Mouse (Mus musculus) hindbrain, embryonic 15.5 days (tissue): ENCODE results near the gene Gm13420. TPM values are rescaled to one million over a fixed set of nuclear protein-coding genes. Genes with fewer than 3 reads are reported as not detected.
"Not testable (repeated sequence)": the region's sequence is repeated elsewhere in the genome, so short reads cannot be mapped to it uniquely, and the experiment has no call there.

Experiments
- ATAC-seq: fragments of 200-750 bp; cut with Nextera tagmentation; 2 replicates; pipeline ENCODE4 v1.8.0; 2017; ENCODE audit warnings: low read depth, moderate number of reproducible peaks, moderate TSS enrichment; ENCODE audit not compliant: low FRiP score
- H3K27ac ChIP-seq: fragments of 300-500 bp; sonication (generic); replicated peaks from 2 replicates; pipeline ENCODE4 v1.5.1; 2015; ENCODE audit warnings: mild to moderate bottlenecking, inconsistent platforms
- H3K27me3 ChIP-seq: fragments of 300-500 bp; sonication (generic); 2 replicates; pipeline ENCODE4 v1.6.1; 2015; ENCODE audit warnings: control low read depth, inconsistent platforms
- H3K36me3 ChIP-seq: fragments of 300-500 bp; sonication (generic); 2 replicates; pipeline ENCODE4 v1.6.1; 2015; ENCODE audit warnings: control low read depth, inconsistent platforms
- H3K4me1 ChIP-seq: fragments of 300-500 bp; sonication (generic); replicated peaks from 2 replicates; pipeline ENCODE4 v1.6.1; 2015; ENCODE audit warnings: control low read depth, inconsistent platforms
- H3K4me2 ChIP-seq: fragments of 300-500 bp; sonication (generic); 2 replicates; pipeline ENCODE4 v1.6.1; 2015; ENCODE audit warnings: moderate library complexity, mild to moderate bottlenecking, inconsistent platforms
- H3K4me3 ChIP-seq: fragments of 300-500 bp; sonication (generic); 2 replicates; pipeline ENCODE4 v1.5.1; 2015; ENCODE audit warnings: mild to moderate bottlenecking, inconsistent platforms
- H3K9ac ChIP-seq: fragments of 300-500 bp; sonication (generic); 2 replicates; pipeline ENCODE4 v1.6.1; 2015; ENCODE audit warnings: inconsistent platforms
- H3K9me3 ChIP-seq: fragments of 300-500 bp; sonication (generic); 2 replicates; pipeline ENCODE4 v1.6.1; 2016; ENCODE audit warnings: control low read depth, inconsistent platforms
- WGBS: fragments of 180-500 bp; shearing (Covaris S2); methylation state at CpG from one replicate; pipeline ENCODE4 v1.1.7; 2015; 5-methylcytosine and 5-hydroxymethylcytosine counted together
- polyA plus RNA-seq: library from polyadenylated mRNA; unstranded; fragments of >200 nt; fragmentation: Nextera tagmentation; extraction: Ambion mirVana; gene quantifications from 2 replicates; pipeline ENCODE4 v1.2.1, GENCODE M21; 2015

Gm13420 gene
- 0.41 and 0.49 TPM in 2 replicates for polyA plus RNA-seq

DNA sequence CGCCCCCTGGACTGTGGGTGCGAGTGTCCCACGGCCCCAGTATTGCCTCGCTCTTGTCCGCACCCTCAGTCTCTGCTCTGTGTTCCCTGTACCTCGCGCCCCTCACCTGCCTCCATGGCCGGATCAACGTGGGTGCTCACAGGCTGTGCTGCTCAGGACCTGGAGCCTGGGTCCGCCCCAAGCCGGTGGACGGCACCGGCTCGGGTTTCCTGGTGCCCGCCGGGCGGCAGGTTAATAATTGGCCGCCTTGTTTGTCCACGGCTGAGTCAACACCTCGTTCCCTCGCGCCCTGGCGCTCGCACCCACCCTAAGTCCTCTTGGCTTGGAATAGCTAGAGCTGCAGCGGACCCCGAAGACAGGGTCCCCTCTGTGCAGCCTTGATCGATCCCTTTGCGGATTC, at the start of gene Gm13420:
TSS of gene Gm13420 (minus strand) at position 189 of the 400 bp plus-strand sequence.
- Histone ChIP-seq H3K9me3 (no peaks in the 10 kb centered on the region), H3K4me2 (peak within 1 kb of the TSS; percentile 20), H3K27me3 (peaks cover 35% of the 10 kb centered on the region), H3K36me3 (no peaks in the 10 kb centered on the region), H3K4me1 (peaks cover 17% of the 10 kb centered on the region), H3K27ac (no peak within 1 kb of the TSS), H3K9ac (no peak within 1 kb of the TSS), H3K4me3 (peak within 1 kb of the TSS; percentile 7; the same call in 1 of the 2 replicates)
- no peak for ATAC-seq
- WGBS = 3% methylated on average over 28 of the region's 28 CpGs

DNA sequence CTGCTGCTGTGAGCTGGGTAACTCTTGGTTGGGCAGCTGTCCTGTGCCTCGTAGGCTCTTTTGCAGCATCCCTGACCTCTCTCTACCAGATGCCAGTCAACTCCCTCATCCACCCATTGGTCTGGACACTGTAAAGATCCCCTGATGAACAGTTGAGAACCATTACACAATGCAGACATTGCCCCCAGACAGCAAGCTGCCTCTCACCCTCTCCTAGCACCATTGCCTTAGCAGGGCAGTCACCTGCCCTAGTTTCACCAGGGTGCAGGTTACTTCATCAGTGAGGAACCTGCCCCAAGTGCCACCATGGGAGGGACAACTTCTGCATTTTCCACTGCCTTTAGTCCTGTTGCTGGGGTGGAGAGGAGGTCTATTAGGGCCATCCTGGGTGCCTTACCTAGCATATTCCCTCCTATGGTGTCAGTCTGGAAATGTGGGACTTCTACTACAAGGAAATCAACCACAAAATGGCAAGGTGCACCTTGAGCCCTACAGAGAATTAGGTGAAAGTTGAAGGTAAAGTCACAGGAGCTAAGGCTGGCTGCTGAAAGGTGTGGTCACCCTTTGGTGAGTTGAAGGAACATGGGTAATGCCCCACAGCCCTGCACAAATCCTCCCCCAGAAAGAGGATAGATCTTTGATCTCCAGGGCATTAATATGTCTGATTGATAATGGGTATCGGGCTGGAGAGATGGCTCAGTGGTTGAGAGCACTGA, 41.4 kb upstream of the Gm13420 start:
- no peak overlapping the region for H3K4me3 ChIP-seq
- peaks cover 10% of the 10 kb centered on the region for H3K4me1 ChIP-seq
- H3K9ac ChIP-seq = no peak overlapping the region
- H3K27me3 ChIP-seq = no peaks in the 10 kb centered on the region
- WGBS = 96% methylated on average over 2 of the region's 2 CpGs
- ATAC-seq = no peak
- no peak overlapping the region for H3K4me2 ChIP-seq
- peaks cover 54% of the 10 kb centered on the region for H3K36me3 ChIP-seq
- no peaks in the 10 kb centered on the region for H3K9me3 ChIP-seq
- no peak overlapping the region for H3K27ac ChIP-seq

DNA sequence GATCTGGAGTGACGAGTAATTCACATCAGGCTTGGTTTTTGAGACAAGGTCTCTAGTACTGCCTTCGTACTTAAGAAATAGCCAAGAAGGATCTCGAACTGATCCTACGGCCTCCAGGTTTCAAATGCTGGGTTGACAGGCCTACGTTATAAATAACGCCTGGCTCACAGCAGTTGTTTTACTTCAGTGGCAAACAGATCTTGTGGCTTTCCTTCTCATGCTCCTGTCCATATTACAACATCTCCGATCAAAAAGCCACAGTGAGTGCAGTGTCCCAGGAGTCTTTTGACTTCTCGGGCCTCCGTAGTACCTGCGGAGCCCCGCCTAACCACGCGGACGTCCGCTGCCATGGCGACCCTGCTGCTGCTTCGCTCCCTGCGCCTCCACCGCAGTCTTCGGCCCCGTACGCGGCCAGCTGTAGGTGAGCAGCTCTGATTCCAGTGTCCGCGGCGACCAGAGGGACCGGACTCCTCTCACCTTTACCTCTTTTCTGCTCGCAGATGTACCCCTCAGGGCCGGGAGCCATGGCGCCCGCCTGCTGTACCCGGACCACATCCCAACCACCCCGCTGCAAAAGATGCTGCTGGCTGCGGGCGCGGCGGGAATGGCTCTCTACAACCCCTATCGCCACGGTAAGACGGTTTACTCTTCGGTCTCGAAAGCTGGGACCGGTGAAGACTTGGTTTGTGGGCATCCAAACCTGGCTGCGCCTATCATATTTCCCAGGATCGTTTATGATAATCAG, 36.6 kb upstream of the Gm13420 start, which contains the start of gene Trub2:
TSS of gene Trub2 (minus strand) at position 566 of the 745 bp plus-strand sequence.
- Histone ChIP-seq H3K4me2 (peak within 1 kb of the TSS; percentile 83), H3K9ac (peak within 1 kb of the TSS; percentile 76), H3K36me3 (peaks cover 52% of the 10 kb centered on the region), H3K9me3 (no peaks in the 10 kb centered on the region), H3K4me1 (peaks cover 19% of the 10 kb centered on the region), H3K27ac (peak within 1 kb of the TSS; percentile 80), H3K27me3 (no peaks in the 10 kb centered on the region), H3K4me3 (peak within 1 kb of the TSS; percentile 64)
- WGBS = under 1% methylated on average over 45 of the region's 45 CpGs
- ATAC-seq = peak; percentile 87

DNA sequence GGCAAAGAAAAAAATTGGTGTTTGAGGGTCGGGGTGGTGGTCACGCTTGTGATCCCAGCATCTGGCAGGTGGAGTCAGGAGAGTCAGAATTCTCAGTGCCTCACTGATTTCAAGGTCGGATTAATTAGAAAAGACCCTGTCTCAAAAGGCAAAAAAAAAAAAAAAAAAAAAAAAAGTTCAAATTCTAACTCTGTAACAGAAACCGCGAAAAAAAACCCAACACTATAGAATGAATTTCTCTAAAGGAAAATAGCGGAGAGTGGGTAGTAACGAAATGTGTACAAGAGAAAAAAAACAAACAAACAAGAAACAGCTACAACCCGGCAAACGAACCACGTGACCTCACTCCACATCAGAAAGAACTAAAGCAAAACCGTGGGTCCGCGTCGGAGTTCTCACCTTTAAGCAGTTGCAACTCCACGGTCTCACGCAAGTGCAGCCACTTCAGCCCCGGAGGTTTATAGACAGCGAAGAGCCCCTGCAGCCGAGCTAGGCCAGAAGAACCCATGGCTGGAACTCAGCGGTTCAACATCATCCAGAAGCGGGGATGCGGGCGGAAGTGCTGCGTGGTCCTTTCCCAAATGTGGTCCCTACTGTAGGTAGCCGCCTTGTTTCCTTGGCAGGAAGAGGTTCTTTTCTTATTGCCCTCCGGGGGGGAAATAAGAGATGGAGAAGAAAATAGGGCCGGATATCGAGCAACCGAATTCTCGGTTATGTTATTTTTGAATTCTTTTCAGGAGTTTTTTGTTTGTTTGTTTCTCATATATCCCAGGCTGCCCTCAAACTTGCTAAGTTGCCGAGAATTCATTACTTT, 35.8 kb upstream of the Gm13420 start, which contains the start of gene Coq4:
TSS of gene Coq4 (plus strand) at position 390 of the 814 bp plus-strand sequence.
- H3K36me3 ChIP-seq = peaks cover 57% of the 10 kb centered on the region
- peaks cover 19% of the 10 kb centered on the region for H3K4me1 ChIP-seq
- H3K9me3 ChIP-seq = no peaks in the 10 kb centered on the region
- peak within 1 kb of the TSS; percentile 80 for H3K27ac ChIP-seq
- WGBS = 1% methylated on average over 31 of the region's 31 CpGs
- peak within 1 kb of the TSS; percentile 64 for H3K4me3 ChIP-seq
- ATAC-seq = peak; percentile 82
- H3K4me2 ChIP-seq = peak within 1 kb of the TSS; percentile 83
- no peaks in the 10 kb centered on the region for H3K27me3 ChIP-seq
- H3K9ac ChIP-seq = peak within 1 kb of the TSS; percentile 76

DNA sequence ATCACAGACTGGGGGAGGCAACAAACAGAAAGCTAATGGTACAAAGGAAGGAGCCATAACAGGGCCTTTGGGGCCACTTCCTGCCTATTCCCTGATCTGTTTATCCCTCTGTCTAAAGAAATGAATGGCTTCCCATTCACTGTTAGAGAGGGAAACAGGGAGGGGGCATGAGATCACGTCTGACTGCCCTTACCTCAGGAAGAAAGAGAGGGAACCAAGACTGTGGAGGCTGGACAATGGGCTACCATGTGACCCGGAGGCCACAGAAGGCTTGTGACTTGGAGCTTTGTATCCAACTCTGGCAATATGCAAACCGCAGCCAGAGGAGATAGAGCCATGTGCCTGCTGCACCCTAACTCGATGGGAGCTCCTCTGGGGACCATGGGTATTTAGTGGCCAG, 32.8 kb upstream of the Gm13420 start:
- WGBS = 61% methylated on average over 4 of the region's 4 CpGs
- H3K9me3 ChIP-seq = no peaks in the 10 kb centered on the region

DNA sequence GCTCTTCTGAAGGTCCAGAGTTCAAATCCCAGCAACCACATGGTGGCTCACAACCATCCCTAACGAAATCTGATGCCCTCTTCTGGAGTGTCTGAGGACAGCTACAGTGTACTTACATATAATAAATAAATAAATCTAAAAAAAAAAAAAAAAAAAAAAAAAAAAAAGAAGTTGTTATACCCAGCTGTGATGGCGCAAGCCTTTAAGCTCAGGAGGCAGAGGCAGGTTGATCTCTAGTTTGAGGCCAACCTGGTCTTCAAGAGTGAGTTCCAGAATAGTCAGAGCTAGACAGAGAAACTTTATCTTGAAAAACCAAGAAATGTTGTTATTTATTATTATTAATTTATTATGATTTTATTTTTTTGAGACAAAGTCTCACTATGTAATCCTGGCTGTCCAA, 29.8 kb upstream of the Gm13420 start:
- 89% methylated on average over 2 of the region's 2 CpGs for WGBS
- H3K4me2 ChIP-seq, H3K9ac ChIP-seq, H3K27me3 ChIP-seq, H3K4me1 ChIP-seq, H3K9me3 ChIP-seq, ATAC-seq, H3K27ac ChIP-seq, H3K4me3 ChIP-seq: not testable (repeated sequence)
- H3K36me3 ChIP-seq = peaks cover 86% of the 10 kb centered on the region

More for the DNA sequence above, 32.8 kb upstream of the Gm13420 start:
- H3K27me3 ChIP-seq = no peaks in the 10 kb centered on the region
- no peak for ATAC-seq
- H3K27ac ChIP-seq = no peak overlapping the region
- no peak overlapping the region for H3K4me3 ChIP-seq
- H3K4me1 ChIP-seq = peaks cover 17% of the 10 kb centered on the region
- H3K36me3 ChIP-seq = peaks cover 58% of the 10 kb centered on the region
- no peak overlapping the region for H3K4me2 ChIP-seq
- H3K9ac ChIP-seq = no peak overlapping the region

DNA sequence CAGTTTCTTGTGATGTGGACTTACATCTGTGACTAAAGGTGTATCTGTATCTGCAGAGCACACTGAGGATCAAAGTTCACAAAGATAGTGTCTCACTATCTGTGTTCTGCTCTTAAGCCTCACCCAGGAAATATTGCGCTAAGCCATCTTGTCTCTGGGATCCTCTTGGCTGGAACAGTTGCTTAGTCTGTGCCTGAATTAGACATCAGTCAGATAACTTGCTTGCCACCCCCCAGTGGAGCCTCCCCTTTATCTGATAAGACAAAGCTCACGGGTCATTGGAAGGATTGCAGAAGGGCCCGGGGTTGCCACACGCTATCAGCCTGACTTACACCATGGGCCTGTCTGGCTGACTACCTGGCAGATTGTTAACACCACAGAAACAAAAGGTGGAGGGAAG, 21.8 kb upstream of the Gm13420 start:
- Histone ChIP-seq H3K4me1 (no peaks in the 10 kb centered on the region), H3K9me3 (no peaks in the 10 kb centered on the region), H3K27me3 (no peaks in the 10 kb centered on the region), H3K27ac (no peak overlapping the region), H3K9ac (no peak overlapping the region), H3K36me3 (peaks cover 19% of the 10 kb centered on the region), H3K4me2 (no peak overlapping the region), H3K4me3 (no peak overlapping the region)
- ATAC-seq = no peak
- 94% methylated on average over 4 of the region's 4 CpGs for WGBS

DNA sequence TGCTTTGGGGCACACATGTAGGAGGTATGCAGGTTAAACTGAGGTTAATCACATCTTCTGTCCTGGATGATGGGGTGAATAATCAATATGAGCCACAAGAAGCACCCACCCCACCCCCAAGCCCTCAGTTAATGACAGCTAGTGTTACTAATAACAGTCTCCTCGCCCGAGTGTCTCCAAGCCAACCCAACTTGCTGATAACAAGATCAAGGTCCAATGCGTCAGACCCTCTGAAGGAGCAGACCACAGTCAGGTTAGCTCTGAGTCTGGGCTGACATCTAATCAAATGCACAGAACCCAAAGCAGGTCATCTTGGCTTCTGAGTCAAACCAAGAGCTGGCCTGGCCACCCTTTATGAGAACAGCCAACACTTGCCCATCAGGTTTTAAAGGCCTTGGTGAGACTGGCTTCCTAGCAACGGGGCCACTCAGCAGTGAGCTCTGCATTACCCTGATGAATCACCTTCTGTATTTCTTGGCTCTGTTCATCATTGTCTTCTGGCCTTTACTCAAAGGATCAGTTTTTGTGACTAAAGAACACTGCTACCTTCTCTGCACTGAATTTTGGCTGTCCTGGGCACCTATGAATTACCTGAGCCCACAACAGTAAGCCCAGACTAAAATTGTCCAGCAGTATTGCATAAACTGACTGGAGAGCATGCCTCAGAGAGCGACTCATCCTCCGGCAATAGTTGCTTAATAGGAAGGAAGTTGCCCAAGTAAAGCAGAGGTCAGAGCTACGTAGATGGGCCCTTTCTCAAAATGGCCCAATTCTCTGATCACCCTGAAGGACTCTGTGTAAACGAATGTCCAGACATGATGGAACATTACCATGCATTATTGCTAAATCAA, 20.4 kb upstream of the Gm13420 start:
- WGBS = 89% methylated on average over 8 of the region's 8 CpGs
- Histone ChIP-seq H3K36me3 (peaks cover 4% of the 10 kb centered on the region; the same call in 1 of the 2 replicates), H3K4me3 (no peak overlapping the region), H3K4me1 (no peaks in the 10 kb centered on the region), H3K27me3 (no peaks in the 10 kb centered on the region), H3K4me2 (no peak overlapping the region), H3K27ac (no peak overlapping the region), H3K9ac (no peak overlapping the region), H3K9me3 (no peaks in the 10 kb centered on the region)
- ATAC-seq = no peak

DNA sequence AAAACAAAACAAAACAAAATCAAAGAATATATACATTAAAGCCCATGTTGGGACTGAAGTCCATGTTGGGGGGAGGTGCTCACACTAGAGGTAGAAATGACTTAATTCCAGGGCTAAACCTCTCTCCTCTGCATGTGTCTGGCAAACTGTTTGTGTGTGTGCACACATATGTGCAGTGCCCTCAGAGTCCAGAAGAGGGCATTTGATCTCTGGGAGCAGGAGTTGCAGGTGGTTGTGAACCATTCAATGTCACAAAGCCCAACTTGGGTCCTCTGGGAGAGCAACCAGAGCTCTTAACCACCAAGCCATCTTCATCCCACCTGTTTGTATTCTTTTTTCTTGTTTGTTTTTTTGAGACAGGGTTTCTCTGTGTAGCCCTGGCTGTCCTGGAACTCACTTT, 18.7 kb upstream of the Gm13420 start:
- H3K9me3 ChIP-seq = no peaks in the 10 kb centered on the region
- H3K4me2 ChIP-seq = no peak overlapping the region
- ATAC-seq = no peak

DNA sequence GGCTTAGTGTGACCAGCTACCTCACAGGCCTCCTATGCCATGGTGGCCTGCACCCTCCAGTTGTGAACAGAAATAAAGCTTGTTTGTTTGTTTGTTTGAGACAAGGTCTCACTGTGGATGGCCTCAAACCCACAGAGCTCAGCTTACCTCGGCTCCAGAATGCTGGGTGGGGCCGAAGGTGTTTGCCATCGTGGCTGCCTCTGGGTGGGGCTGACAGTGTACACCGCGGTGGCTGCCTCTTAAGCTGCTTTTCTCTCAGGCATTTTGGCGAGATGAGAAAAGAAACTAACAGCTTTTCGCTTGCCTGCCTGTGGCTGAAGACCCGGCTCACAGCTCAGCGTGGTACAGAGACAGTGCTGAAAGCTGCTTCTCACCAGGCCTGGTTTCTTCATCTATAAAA, 17.4 kb upstream of the Gm13420 start:
- 71% methylated on average over 9 of the region's 9 CpGs for WGBS
- no peak for ATAC-seq
- no peaks in the 10 kb centered on the region for H3K36me3 ChIP-seq

More for the DNA sequence above, 18.7 kb upstream of the Gm13420 start:
- H3K27me3 ChIP-seq = no peaks in the 10 kb centered on the region
- H3K4me1 ChIP-seq = no peaks in the 10 kb centered on the region
- no peaks in the 10 kb centered on the region for H3K36me3 ChIP-seq
- no peak overlapping the region for H3K4me3 ChIP-seq
- no peak overlapping the region for H3K9ac ChIP-seq
- H3K27ac ChIP-seq = no peak overlapping the region

More for the DNA sequence above, 17.4 kb upstream of the Gm13420 start:
- Histone ChIP-seq H3K27me3 (no peaks in the 10 kb centered on the region), H3K4me3 (no peak overlapping the region), H3K4me1 (no peaks in the 10 kb centered on the region), H3K9me3 (no peaks in the 10 kb centered on the region), H3K27ac (no peak overlapping the region), H3K9ac (no peak overlapping the region), H3K4me2 (no peak overlapping the region)
